Mouse (Mus musculus) kidney, embryonic 14.5 days (tissue): ENCODE results near the gene Cutc. TPM values are rescaled to one million over a fixed set of nuclear protein-coding genes. Genes with fewer than 3 reads are reported as not detected.

Experiments
- ATAC-seq: fragments of 200-750 bp; cut with Nextera tagmentation; 2 replicates; pipeline ENCODE4 v1.8.0; 2017; ENCODE audit warnings: moderate number of reproducible peaks, mild to moderate bottlenecking, moderate TSS enrichment, moderate library complexity; ENCODE audit not compliant: low FRiP score, low TSS enrichment
- H3K27ac ChIP-seq: fragments of 300-500 bp; sonication (generic); 2 replicates; pipeline ENCODE4 v1.5.1; 2014; ENCODE audit warnings: low read depth, mild to moderate bottlenecking, low read length, moderate library complexity, mixed read lengths
- H3K27me3 ChIP-seq: fragments of 300-500 bp; sonication (generic); 2 replicates; pipeline ENCODE4 v1.6.1; 2014; ENCODE audit warnings: mild to moderate bottlenecking, low read length; ENCODE audit not compliant: control insufficient read depth, insufficient read depth
- H3K36me3 ChIP-seq: fragments of 300-500 bp; sonication (generic); 2 replicates; pipeline ENCODE4 v1.6.1; 2014; ENCODE audit warnings: low read length, mixed read lengths; ENCODE audit not compliant: control insufficient read depth, insufficient read depth
- H3K4me1 ChIP-seq: fragments of 300-500 bp; sonication (generic); 2 replicates; pipeline ENCODE4 v1.6.1; 2014; ENCODE audit warnings: low read length, mixed read lengths; ENCODE audit not compliant: control insufficient read depth, insufficient read depth
- H3K4me2 ChIP-seq: fragments of 300-500 bp; sonication (generic); replicated peaks from 2 replicates; pipeline ENCODE4 v1.6.1; 2014; ENCODE audit warnings: low read depth, mild to moderate bottlenecking, low read length
- H3K4me3 ChIP-seq: fragments of 300-500 bp; sonication (generic); 2 replicates; pipeline ENCODE4 v1.5.1; 2014; ENCODE audit warnings: mild to moderate bottlenecking, low read length
- H3K9ac ChIP-seq: fragments of 300-500 bp; sonication (generic); 2 replicates; pipeline ENCODE4 v1.6.1; 2014; ENCODE audit warnings: low read depth, mild to moderate bottlenecking, low read length, moderate library complexity
- H3K9me3 ChIP-seq: fragments of 300-500 bp; sonication (generic); 2 replicates; pipeline ENCODE4 v1.6.1; 2016; ENCODE audit warnings: low read length; ENCODE audit not compliant: control insufficient read depth
- WGBS: fragments of 180-500 bp; shearing (Covaris S2); extraction: QIAGEN DNeasy Blood & Tissue Kit; methylation state at CpG from one replicate; pipeline ENCODE4 v1.1.7; 2014; 5-methylcytosine and 5-hydroxymethylcytosine counted together
- polyA plus RNA-seq: library from polyadenylated mRNA; unstranded; fragments of >200 nt; fragmentation: Nextera tagmentation; extraction: Ambion mirVana; gene quantifications from 2 replicates; pipeline ENCODE4 v1.2.1, GENCODE M21; 2014

Gene Cutc
- polyA plus RNA-seq, 1 experiment from 2014 or later: 15.3 TPM

DNA sequence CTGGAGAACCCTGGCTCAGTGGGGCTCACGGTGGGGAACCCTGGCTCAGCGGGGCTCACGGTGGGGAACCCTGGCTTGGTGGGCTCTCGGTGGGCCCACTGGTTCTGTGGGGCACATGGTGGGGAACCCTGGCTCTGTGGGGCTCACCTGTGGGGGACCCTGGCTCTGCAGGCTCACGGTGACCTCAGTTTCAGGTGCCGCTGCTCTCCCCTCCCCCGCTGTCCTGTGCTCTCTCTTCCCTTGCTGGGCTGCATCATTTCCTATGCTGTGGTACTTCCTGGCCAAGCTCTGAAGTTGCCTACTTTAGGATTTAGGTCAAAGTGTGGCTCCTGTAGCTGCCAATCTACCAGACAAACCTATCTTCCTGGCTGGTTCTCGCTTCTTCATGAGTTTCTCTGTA is 29.9 kb upstream of the Cutc start:
- no peaks in the 10 kb centered on the region for H3K4me1 ChIP-seq
- H3K27ac ChIP-seq: no peak overlapping the region
- no peak overlapping the region for H3K4me2 ChIP-seq
- H3K9ac ChIP-seq: no peak overlapping the region
- 86% methylated on average over 8 of the region's 8 CpGs for WGBS
- no peak overlapping the region for H3K4me3 ChIP-seq
- H3K27me3 ChIP-seq: no peaks in the 10 kb centered on the region
- no peak for ATAC-seq
- H3K36me3 ChIP-seq: peaks cover 59% of the 10 kb centered on the region
- H3K9me3 ChIP-seq: no peaks in the 10 kb centered on the region

DNA sequence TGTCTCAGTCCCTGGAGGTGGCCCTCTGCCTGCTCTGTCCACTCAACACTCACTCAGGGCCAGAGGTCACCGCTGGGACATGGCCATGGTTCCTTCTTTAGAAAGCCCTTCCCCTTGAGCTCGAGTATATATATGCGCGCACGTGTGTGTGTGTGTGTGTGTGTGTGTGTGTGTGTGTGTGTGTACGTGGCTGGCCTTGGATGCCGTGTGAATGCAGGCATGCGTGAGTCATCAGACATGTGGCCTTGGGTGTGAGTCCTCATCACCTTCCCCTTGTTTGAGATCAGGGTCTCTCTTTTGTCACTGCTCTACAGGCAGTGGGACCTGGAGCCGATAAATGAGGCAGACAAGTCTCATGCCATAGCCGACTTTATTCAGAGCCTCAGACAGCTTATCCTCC is 29.3 kb upstream of the Cutc start:
- Histone ChIP-seq H3K4me3 (no peak overlapping the region), H3K9ac (no peak overlapping the region), H3K4me1 (no peaks in the 10 kb centered on the region), H3K4me2 (no peak overlapping the region), H3K27ac (no peak overlapping the region), H3K9me3 (no peaks in the 10 kb centered on the region), H3K27me3 (no peaks in the 10 kb centered on the region), H3K36me3 (peaks cover 58% of the 10 kb centered on the region)
- 86% methylated on average over 10 of the region's 10 CpGs for WGBS
- no peak for ATAC-seq

DNA sequence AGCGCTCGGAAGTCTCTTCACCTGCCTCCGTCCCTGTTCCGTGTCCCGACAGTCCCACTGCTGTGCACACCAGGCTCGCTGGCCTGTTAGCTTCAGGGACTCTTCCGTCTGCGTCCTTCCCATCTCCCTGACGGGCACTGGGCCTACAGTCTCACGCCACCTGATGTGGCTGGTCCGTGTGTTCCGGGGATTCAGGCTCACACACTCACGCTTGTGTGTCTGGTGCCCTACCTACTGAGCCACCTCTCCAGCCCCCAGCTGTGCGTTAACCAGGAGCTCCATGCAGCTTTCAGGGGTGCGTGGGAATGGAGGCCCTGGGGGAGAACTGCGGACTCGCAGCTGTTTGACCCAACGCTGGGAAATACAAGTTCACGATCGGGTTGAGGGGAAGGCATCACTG is 28.6 kb upstream of the Cutc start:
- Histone ChIP-seq H3K27ac (no peak overlapping the region), H3K9ac (no peak overlapping the region), H3K4me3 (no peak overlapping the region), H3K9me3 (no peaks in the 10 kb centered on the region), H3K27me3 (no peaks in the 10 kb centered on the region), H3K4me1 (no peaks in the 10 kb centered on the region), H3K4me2 (no peak overlapping the region), H3K36me3 (peaks cover 55% of the 10 kb centered on the region)
- no peak for ATAC-seq
- WGBS: 93% methylated on average over 20 of the region's 20 CpGs

DNA sequence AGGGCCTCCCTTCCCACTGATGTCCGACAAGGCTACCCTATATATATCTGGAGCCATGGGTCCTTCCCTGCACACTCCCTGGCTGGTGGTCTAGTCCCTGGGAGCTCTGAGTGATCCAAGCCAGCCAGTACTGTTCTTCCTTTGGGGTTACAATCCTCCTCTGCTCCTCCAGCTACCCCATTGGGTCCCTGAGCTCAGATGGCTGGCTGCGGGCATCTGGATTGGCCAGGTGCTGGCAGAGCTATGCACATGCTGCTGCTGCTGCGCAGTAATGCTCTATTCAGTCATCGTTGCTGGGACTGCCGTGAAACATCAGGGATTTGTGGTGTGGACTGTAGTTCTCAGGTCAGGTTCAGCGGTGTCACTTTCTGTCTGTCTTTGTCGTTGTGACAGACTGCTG is 28.0 kb upstream of the Cutc start:
- no peak overlapping the region for H3K9ac ChIP-seq
- no peak for ATAC-seq
- H3K36me3 ChIP-seq: peaks cover 57% of the 10 kb centered on the region
- H3K27me3 ChIP-seq: no peaks in the 10 kb centered on the region
- H3K27ac ChIP-seq: no peak overlapping the region
- no peaks in the 10 kb centered on the region for H3K9me3 ChIP-seq
- H3K4me2 ChIP-seq: no peak overlapping the region
- WGBS: 87% methylated on average over 7 of the region's 7 CpGs
- no peaks in the 10 kb centered on the region for H3K4me1 ChIP-seq
- H3K4me3 ChIP-seq: no peak overlapping the region

DNA sequence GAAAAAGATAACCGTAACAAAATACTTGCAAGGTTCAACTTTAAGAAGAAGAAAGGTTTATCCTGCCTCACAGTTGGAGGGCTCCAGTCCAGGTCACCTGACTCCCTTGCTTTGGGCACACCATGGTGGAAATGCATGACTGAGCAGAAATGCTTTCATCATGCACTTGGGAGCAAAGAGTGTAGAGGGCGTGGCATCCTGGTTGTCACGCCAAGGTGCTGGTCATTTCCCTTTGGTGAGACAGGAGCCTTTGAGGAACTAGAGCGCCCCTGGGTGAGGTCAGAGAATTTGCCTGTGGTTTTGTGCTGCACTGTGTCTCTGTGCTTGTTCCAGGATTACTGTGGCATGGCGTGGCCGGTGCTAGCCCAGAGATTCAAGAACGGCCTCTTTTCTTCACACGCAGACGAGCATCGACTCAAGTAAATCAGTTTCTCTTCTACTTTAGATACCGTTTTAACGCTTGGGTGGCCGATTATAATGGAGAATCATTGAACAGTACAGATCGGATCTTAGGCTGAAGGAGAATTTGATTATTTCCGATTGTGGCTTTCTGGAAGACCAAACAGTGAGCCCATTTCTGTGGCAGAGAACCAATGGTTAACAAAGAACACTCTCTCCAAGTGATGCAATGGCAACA is 26.2 kb upstream of the Cutc start:
- ATAC-seq: no peak
- Histone ChIP-seq H3K4me1 (no peaks in the 10 kb centered on the region), H3K27ac (no peak overlapping the region), H3K4me2 (no peak overlapping the region), H3K9ac (no peak overlapping the region), H3K36me3 (peaks cover 51% of the 10 kb centered on the region), H3K27me3 (no peaks in the 10 kb centered on the region), H3K4me3 (no peak overlapping the region), H3K9me3 (no peaks in the 10 kb centered on the region)
- WGBS: 85% methylated on average over 15 of the region's 15 CpGs

DNA sequence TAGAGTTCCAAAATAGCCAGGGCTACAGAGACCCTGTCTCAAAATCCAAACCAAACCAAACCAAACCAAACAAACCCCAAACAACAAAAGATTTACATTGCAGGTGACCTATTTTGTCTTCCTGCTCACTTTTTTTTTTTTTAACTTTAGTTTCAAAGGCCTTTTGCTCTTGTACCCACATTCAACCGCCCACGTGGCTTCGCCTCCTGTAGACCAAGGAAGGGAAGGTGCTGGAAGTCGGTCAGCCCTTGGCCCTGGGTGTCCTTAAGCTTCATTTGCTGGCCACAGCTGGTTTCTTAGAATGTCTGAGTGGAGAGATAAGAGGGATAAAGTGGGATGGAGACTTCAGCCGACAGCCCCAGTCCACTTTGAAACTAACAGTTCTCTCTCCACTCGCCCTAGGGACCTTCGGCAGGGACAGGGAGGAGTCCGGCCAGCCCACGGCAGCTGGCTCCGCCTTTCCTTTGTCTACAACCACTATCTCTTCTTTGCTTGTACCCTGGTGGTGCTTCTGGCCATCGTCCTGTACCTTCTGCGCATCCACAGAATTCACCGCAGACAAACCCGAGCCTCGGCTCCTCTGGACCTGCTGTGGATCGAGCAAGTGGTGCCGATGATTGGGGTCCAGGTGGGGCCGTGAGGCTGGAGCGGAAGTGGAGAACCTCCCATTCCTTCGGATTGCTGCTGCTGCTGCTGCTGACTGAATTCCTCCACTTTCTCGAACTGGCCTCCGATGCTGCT is 23.3 kb upstream of the Cutc start:
- Histone ChIP-seq H3K9me3 (no peaks in the 10 kb centered on the region), H3K27me3 (no peaks in the 10 kb centered on the region), H3K36me3 (peaks cover 37% of the 10 kb centered on the region), H3K9ac (peak overlapping the region; percentile 52; the same call in 1 of the 2 replicates), H3K4me1 (no peaks in the 10 kb centered on the region), H3K4me3 (peak overlapping the region; percentile 23; the same call in 1 of the 2 replicates), H3K27ac (peak overlapping the region; percentile 34; the same call in 1 of the 2 replicates), H3K4me2 (peak overlapping the region; percentile 34)
- ATAC-seq: peak; percentile 63; the same call in 1 of the 2 replicates
- 43% methylated on average over 22 of the region's 22 CpGs for WGBS

DNA sequence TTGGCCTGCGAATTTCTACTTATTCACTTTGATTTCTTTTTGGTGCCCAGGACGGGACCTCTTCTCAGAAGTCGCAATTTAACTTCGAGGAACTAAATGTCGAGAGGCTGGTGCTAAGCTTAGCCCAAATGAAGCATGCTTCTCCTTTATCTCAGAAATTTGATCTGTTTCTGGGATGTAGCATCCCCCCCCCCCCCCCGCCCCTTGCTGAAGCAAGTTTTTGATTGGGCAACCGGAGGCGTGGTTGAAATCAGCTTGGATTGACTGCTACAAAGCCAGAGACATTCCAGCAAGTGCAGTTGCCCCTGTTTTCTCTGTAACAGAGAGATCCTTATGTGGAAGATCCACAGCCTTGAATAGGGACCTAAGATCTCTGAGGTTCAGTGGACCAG is 22.8 kb upstream of the Cutc start:
- H3K36me3 ChIP-seq: peaks cover 38% of the 10 kb centered on the region
- H3K4me3 ChIP-seq: peak overlapping the region; percentile 23; the same call in 1 of the 2 replicates
- no peaks in the 10 kb centered on the region for H3K27me3 ChIP-seq
- peak overlapping the region; percentile 34 for H3K4me2 ChIP-seq
- peak overlapping the region; percentile 34; the same call in 1 of the 2 replicates for H3K27ac ChIP-seq
- H3K9me3 ChIP-seq: no peaks in the 10 kb centered on the region
- ATAC-seq: no peak
- WGBS: 32% methylated on average over 8 of the region's 8 CpGs
- H3K4me1 ChIP-seq: no peaks in the 10 kb centered on the region
- no peak overlapping the region for H3K9ac ChIP-seq

DNA sequence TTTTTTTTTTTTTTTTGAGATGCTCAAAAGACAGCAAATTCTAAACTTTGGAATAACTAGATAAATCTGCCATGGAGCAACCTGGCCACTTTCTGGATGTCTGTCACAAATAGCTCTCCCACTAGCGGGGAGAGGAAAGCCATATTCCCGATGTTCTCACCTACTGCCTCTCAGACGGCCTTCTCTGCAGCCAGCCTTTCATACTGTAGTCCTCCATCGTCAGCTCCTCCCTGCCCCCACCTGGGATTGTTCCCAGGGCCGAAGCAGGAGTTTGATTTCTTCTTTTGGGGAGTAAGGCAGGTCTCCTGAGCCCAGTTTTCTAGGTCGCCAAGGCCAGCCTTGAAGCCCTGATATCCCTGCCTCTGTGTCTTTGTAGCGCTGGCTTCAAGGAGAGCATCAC is 21.6 kb upstream of the Cutc start:
- WGBS: 63% methylated on average over 7 of the region's 7 CpGs
- peaks cover 35% of the 10 kb centered on the region for H3K36me3 ChIP-seq
- no peak for ATAC-seq

DNA sequence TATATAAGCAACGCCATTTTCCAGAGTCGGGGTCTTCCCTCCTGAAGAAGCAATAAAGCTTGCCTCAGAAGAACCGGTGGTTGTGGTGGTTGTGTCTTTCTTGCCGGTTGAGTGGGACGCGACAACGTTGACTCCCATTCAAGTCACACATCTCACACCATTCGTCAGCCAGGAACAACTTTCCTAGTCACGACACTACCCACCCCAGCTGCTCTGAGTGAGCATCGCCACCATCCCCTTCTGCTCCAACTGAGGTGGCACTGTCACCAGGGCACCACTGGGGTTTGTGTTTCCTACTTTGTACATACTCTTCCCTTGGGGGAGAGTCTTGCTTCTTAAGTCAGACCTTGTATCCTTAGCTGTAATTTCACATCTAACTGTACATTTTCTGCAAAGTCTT is 14.4 kb upstream of the Cutc start:
- Histone ChIP-seq H3K9ac (no peak overlapping the region), H3K4me2 (no peak overlapping the region), H3K4me3 (no peak overlapping the region), H3K4me1 (no peaks in the 10 kb centered on the region), H3K27me3 (no peaks in the 10 kb centered on the region), H3K36me3 (peaks cover 71% of the 10 kb centered on the region), H3K9me3 (no peaks in the 10 kb centered on the region), H3K27ac (no peak overlapping the region)
- WGBS: 95% methylated on average over 10 of the region's 10 CpGs
- no peak for ATAC-seq

More for the DNA sequence above, 21.6 kb upstream of the Cutc start:
- H3K27ac ChIP-seq: no peak overlapping the region
- H3K9ac ChIP-seq: no peak overlapping the region
- no peak overlapping the region for H3K4me3 ChIP-seq
- no peaks in the 10 kb centered on the region for H3K4me1 ChIP-seq
- H3K9me3 ChIP-seq: no peaks in the 10 kb centered on the region
- no peaks in the 10 kb centered on the region for H3K27me3 ChIP-seq
- H3K4me2 ChIP-seq: no peak overlapping the region
